Mouse (Mus musculus) lung, embryonic 16.5 days (tissue): ENCODE data around the gene Chic2. TPM values are rescaled to one million over a fixed set of nuclear protein-coding genes. Genes with fewer than 3 reads are reported as not detected.

Source experiments
- ATAC-seq: fragments of 200-750 bp; cut with Nextera tagmentation; 2 replicates; pipeline ENCODE4 v1.8.0; 2017; ENCODE audit warnings: low read depth, mild to moderate bottlenecking, moderate library complexity
- H3K27ac ChIP-seq: fragments of 300-500 bp; sonication (generic); 2 replicates; pipeline ENCODE4 v1.5.1; 2014; ENCODE audit warnings: mild to moderate bottlenecking, control low read depth, low read length
- H3K27me3 ChIP-seq: fragments of 300-500 bp; sonication (generic); 2 replicates; pipeline ENCODE4 v1.6.1; 2014; ENCODE audit warnings: low read depth, low read length, mixed read lengths; ENCODE audit not compliant: control insufficient read depth, insufficient read depth
- H3K36me3 ChIP-seq: fragments of 300-500 bp; sonication (generic); 2 replicates; pipeline ENCODE4 v1.6.1; 2014; ENCODE audit warnings: low read length; ENCODE audit not compliant: control insufficient read depth, insufficient read depth
- H3K4me1 ChIP-seq: fragments of 300-500 bp; sonication (generic); replicated peaks from 2 replicates; pipeline ENCODE4 v1.6.1; 2014; ENCODE audit warnings: low read length, mixed read lengths; ENCODE audit not compliant: control insufficient read depth, insufficient read depth
- H3K4me2 ChIP-seq: fragments of 300-500 bp; sonication (generic); 2 replicates; pipeline ENCODE4 v1.6.1; 2014; ENCODE audit warnings: low read depth, low read length, control low read depth
- H3K4me3 ChIP-seq: fragments of 300-500 bp; sonication (generic); 2 replicates; pipeline ENCODE4 v1.5.1; 2014; ENCODE audit warnings: mild to moderate bottlenecking, low read length, control low read depth
- H3K9ac ChIP-seq: fragments of 300-500 bp; sonication (generic); 2 replicates; pipeline ENCODE4 v1.6.1; 2014; ENCODE audit warnings: low read length, control low read depth
- H3K9me3 ChIP-seq: fragments of 300-500 bp; sonication (generic); 2 replicates; pipeline ENCODE4 v1.6.1; 2016; ENCODE audit warnings: low read length; ENCODE audit not compliant: control insufficient read depth
- WGBS: fragments of 180-500 bp; shearing (Covaris S2); extraction: QIAGEN DNeasy Blood & Tissue Kit; methylation state at CpG from one replicate; pipeline ENCODE4 v1.1.7; 2014; 5-methylcytosine and 5-hydroxymethylcytosine counted together
- polyA plus RNA-seq: library from polyadenylated mRNA; unstranded; fragments of >200 nt; fragmentation: Nextera tagmentation; extraction: Ambion mirVana; gene quantifications from 2 replicates; pipeline ENCODE4 v1.2.1, GENCODE M21; 2015

Chic2 gene
- polyA plus RNA-seq, 1 experiment from 2014 or later = 24.9 TPM

- Histone ChIP-seq H3K27ac (peak overlapping the region; percentile 87), H3K36me3 (peaks cover 3% of the 10 kb centered on the region; the same call in 1 of the 2 replicates), H3K9me3 (no peaks in the 10 kb centered on the region), H3K4me3 (peak overlapping the region; percentile 100), H3K9ac (peak overlapping the region; percentile 99), H3K4me1 (peaks cover 12% of the 10 kb centered on the region), H3K4me2 (peak overlapping the region; percentile 70), H3K27me3 (no peaks in the 10 kb centered on the region)
- WGBS = under 1% methylated on average over 30 of the region's 36 CpGs
- peak; percentile 71 for ATAC-seq
These were observed 813 bp downstream of the Chic2 start for GRCm38 (mm10) chr5:75043621-75044301.

DNA sequence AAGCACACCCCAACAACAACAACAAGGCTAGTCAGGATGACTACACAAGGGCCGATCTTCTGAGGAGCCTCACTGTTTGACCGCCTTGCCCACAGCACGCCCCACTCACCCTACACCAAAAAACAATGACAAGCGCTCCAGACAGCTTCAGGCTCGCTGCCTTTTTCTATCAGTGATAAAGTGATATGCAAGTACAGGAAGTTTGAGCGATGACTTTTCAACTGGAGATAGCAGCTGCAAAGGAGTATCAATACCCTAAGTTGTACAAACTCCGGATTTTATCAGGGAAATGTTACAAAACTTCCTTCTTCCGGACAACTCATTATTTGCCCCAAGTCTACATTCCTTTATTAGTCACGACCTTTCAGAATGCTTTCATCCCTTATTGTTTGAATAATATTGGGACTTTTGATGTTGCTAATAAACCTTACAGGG is 1.5 kb downstream of the Chic2 start:
- H3K36me3 ChIP-seq = peaks cover 3% of the 10 kb centered on the region; the same call in 1 of the 2 replicates
- H3K4me3 ChIP-seq = peak overlapping the region; percentile 100
- H3K9ac ChIP-seq = peak overlapping the region; percentile 99
- no peaks in the 10 kb centered on the region for H3K27me3 ChIP-seq
- no peak for ATAC-seq
- 10% methylated on average over 9 of the region's 9 CpGs for WGBS
- H3K4me1 ChIP-seq = peaks cover 12% of the 10 kb centered on the region
- no peak overlapping the region for H3K27ac ChIP-seq
- peak overlapping the region; percentile 70 for H3K4me2 ChIP-seq
- no peaks in the 10 kb centered on the region for H3K9me3 ChIP-seq

DNA sequence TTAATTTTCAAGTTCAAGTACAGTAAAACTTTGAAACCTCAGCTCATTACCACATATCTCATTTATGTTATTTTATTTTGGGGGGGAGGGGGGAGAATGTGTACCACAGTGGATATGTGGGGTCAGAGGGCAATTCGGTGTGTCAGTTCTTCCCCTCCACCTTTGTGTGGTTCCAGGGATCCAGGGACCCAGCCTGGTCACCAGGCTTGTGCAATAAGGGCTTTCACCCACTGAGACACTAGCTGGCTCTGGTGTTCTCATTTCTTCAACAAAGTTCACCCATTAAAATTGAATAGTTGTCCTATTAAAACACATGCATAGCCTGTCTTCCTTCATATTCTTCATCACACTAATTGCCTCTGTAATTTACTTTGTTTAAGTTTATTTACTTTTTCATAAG is 5.3 kb downstream of the Chic2 start:
- H3K27ac ChIP-seq = no peak overlapping the region
- no peaks in the 10 kb centered on the region for H3K27me3 ChIP-seq
- ATAC-seq = no peak
- H3K4me1 ChIP-seq = peaks cover 12% of the 10 kb centered on the region
- no peak overlapping the region for H3K9ac ChIP-seq
- peaks cover 3% of the 10 kb centered on the region; the same call in 1 of the 2 replicates for H3K36me3 ChIP-seq
- H3K9me3 ChIP-seq = no peaks in the 10 kb centered on the region
- no peak overlapping the region for H3K4me2 ChIP-seq
- WGBS = 92% methylated on average over 1 of the region's 1 CpGs
- no peak overlapping the region for H3K4me3 ChIP-seq

GRCm38 (mm10) chr5:75035475-75035874 is 9.1 kb downstream of the Chic2 start:
- Histone ChIP-seq H3K9me3 (no peaks in the 10 kb centered on the region), H3K4me1 (no peaks in the 10 kb centered on the region; the same call in 1 of the 2 replicates), H3K27me3 (no peaks in the 10 kb centered on the region), H3K4me3 (no peak overlapping the region), H3K36me3 (no peaks in the 10 kb centered on the region), H3K4me2 (no peak overlapping the region), H3K9ac (no peak overlapping the region), H3K27ac (no peak overlapping the region)
- 84% methylated on average over 3 of the region's 3 CpGs for WGBS
- no peak for ATAC-seq

DNA sequence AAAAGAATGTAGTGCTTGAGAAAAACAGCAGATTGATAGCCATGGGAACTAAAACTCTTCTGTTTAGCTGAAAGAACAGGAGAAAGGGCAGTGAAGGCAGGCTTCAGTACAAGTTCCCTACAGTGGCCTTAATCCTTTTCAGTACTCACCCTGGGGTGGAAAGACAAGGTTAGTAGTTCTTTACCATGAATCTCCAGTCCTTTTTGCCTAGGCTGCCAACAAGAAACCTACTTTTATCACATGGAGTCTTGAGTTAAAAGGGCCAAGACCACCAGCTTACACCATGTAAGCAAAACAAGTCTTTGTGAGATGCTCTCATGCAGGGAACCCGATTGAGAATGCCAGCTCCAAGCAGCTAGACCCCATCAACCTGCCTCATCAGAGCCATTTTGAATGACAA is 29.8 kb downstream of the Chic2 start:
- no peak for ATAC-seq
- Histone ChIP-seq H3K27ac (no peak overlapping the region), H3K9me3 (no peaks in the 10 kb centered on the region), H3K4me3 (no peak overlapping the region), H3K4me1 (no peaks in the 10 kb centered on the region), H3K4me2 (no peak overlapping the region), H3K9ac (no peak overlapping the region), H3K27me3 (no peaks in the 10 kb centered on the region), H3K36me3 (no peaks in the 10 kb centered on the region; the same call in 1 of the 2 replicates)
- 86% methylated on average over 1 of the region's 1 CpGs for WGBS

DNA sequence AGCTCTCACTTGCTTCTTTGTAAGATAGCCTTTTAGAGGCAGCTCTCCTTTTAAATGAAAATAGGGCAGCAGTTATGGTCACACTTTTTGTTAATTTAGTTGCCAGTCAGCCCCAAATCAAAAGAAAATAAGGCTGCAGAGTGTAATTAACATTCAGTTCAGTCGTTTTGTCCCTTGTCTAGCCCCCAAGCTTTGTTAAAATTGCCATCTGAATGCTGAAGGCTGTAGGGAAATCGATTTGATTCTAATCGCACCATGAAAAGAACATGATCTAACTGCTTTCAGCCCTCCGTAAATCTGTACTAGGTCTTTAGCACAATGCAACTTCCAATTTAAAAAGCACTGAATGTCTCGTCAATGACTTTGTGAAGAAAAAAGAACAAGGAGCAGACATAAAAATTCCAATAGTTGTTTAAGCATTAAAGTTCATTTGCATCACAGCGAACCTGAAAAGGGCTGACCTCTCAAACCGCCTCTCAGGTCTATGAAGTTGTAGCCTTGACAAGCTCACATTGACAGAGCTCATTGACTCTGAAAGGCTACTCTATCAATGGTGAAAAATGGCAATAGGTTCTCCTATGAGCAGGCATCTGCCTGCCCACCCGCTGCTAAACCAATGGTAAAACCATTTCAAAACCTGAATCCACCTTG is 31.7 kb downstream of the Chic2 start:
- no peaks in the 10 kb centered on the region for H3K27me3 ChIP-seq
- no peak for ATAC-seq
- no peaks in the 10 kb centered on the region for H3K9me3 ChIP-seq
- H3K4me3 ChIP-seq = no peak overlapping the region
- peaks cover 5% of the 10 kb centered on the region for H3K36me3 ChIP-seq
- H3K27ac ChIP-seq = no peak overlapping the region
- no peaks in the 10 kb centered on the region for H3K4me1 ChIP-seq
- H3K9ac ChIP-seq = no peak overlapping the region
- 85% methylated on average over 8 of the region's 8 CpGs for WGBS
- no peak overlapping the region for H3K4me2 ChIP-seq

DNA sequence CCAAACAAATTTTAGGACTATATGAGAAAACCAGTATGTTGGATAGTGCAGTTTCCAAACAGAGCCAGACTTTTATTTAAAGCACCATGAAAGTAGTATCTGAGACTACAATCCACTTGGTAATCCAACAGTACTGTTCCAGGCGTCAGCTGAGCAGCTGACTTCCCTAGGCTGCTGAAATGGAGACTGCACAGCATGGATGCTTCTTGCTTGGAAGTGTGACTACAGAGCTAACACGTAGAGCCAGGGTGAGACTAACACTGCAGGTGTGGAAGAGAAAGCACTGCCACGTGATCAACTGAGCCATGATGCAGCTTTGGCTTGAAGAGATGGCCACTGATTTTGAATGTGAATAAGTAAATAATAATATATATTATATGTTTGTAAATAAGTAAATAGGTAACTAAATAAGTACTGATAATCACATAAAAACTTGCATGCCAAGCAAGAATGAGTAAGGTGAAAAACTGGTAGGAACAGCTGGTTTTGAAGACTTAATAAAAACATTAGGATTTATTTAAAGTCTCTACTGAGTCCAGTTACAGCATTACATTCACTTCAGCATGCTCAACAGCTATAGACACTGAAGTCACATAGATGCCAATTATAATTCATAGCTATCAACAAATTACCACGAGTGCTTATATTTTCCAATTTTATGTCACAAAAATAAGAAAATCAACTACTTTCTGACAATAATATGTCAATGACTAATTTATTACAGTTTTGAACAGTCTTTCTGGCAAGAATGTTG is 32.4 kb downstream of the Chic2 start:
- 74% methylated on average over 4 of the region's 4 CpGs for WGBS
- Histone ChIP-seq H3K4me3 (no peak overlapping the region), H3K4me1 (no peaks in the 10 kb centered on the region), H3K27me3 (no peaks in the 10 kb centered on the region), H3K4me2 (no peak overlapping the region), H3K27ac (no peak overlapping the region), H3K9ac (no peak overlapping the region), H3K36me3 (peaks cover 7% of the 10 kb centered on the region), H3K9me3 (no peaks in the 10 kb centered on the region)
- ATAC-seq = no peak

- no peak overlapping the region for H3K4me2 ChIP-seq
- no peak overlapping the region for H3K9ac ChIP-seq
- H3K36me3 ChIP-seq = peaks cover 11% of the 10 kb centered on the region
- no peaks in the 10 kb centered on the region for H3K9me3 ChIP-seq
- no peak overlapping the region for H3K4me3 ChIP-seq
- 78% methylated on average over 3 of the region's 3 CpGs for WGBS
- H3K4me1 ChIP-seq = no peaks in the 10 kb centered on the region
- H3K27ac ChIP-seq = no peak overlapping the region
- no peaks in the 10 kb centered on the region for H3K27me3 ChIP-seq
- no peak for ATAC-seq
These were observed 39.8 kb downstream of the Chic2 start for GRCm38 (mm10) chr5:75004755-75005154.

GRCm38 (mm10) chr5:75002109-75002508 is 42.5 kb downstream of the Chic2 start:
- Histone ChIP-seq H3K4me1 (no peaks in the 10 kb centered on the region), H3K9me3 (no peaks in the 10 kb centered on the region), H3K27ac (no peak overlapping the region), H3K4me2 (no peak overlapping the region), H3K27me3 (no peaks in the 10 kb centered on the region), H3K36me3 (peaks cover 4% of the 10 kb centered on the region; the same call in 1 of the 2 replicates), H3K9ac (no peak overlapping the region), H3K4me3 (no peak overlapping the region)
- WGBS = 79% methylated on average over 3 of the region's 3 CpGs
- no peak for ATAC-seq
